ENCODE assay signal across 34 mouse cellular contexts in the genomic region with DNA sequence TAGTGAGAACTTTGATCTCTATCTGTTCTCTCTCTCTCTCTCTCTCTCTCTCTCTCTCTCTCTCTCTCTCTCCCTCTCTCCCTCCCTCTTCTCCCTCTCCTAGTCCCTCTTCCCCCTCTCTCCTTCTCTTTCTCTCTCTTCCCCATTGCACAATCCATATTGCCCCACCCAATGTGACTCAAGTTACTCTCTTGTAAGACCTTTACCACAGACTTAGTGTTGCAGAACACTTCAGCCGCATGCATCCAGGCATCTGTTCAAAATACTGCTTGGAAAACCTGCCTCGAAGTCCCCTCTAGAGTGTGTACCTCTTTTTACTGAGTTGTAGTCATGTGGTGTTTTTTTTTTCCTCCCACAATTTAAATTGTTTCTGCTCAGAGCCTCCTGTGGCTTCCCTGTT. TPM values are rescaled to one million over a fixed set of nuclear protein-coding genes. Genes with fewer than 3 reads are reported as not detected.
DNase-seq lines count a peak whose midpoint lies in the region; ATAC-seq lines count a peak whose summit lies in the region.
"Had no signal": no experiment of that assay in that cellular context is flagged by ENCODE, and none has a peak within 500 bp of the region (broad histone marks: within the 10 kb centered on the region; RNA-seq: fewer than 3 reads in every experiment).

No protein-coding gene starts in this region.

- no peaks in the 10 kb centered on the region for H3K36me3 ChIP-seq in liver, embryonic 16.5 days (ENCODE audit: control insufficient read depth, insufficient read depth)
- H3K36me3 ChIP-seq in liver, embryonic 11.5 days (ENCODE audit: control insufficient read depth, insufficient read depth, low read length) = no peaks in the 10 kb centered on the region
- H3K36me3 ChIP-seq: embryonic facial prominence, embryonic 15.5 days; forebrain, embryonic 10.5 days; heart, embryonic 12.5 days; hindbrain, embryonic 12.5 days; limb, embryonic 13.5 days; liver, embryonic 13.5 days; neural tube, embryonic 15.5 days had no signal

- no peak overlapping the region for H3K27ac ChIP-seq in liver, embryonic 16.5 days (ENCODE audit: low read length)
- H3K27ac ChIP-seq in liver, embryonic 11.5 days (ENCODE audit: low read depth, low read length) = no peak overlapping the region
- H3K27ac ChIP-seq: embryonic facial prominence, embryonic 15.5 days; forebrain, embryonic 10.5 days; hindbrain, embryonic 12.5 days; kidney, postnatal 0 days; limb, embryonic 13.5 days; liver, embryonic 13.5 days; neural tube, embryonic 15.5 days had no signal

- intact Hi-C loops in left cerebral cortex, postnatal 36 days (cut with DNase I) = no loop called here

- 52% methylated on average over 2 of the region's 2 CpGs for WGBS in liver, embryonic 16.5 days (ENCODE audit: insufficient replicate concordance)
- WGBS in liver, embryonic 11.5 days = 67% methylated on average over 2 of the region's 2 CpGs

- no peak overlapping the region for H3K4me2 ChIP-seq in liver, embryonic 16.5 days (ENCODE audit: low read depth, low read length)
- H3K4me2 ChIP-seq in liver, embryonic 11.5 days = no peak overlapping the region
- H3K4me2 ChIP-seq: embryonic facial prominence, embryonic 15.5 days; heart, embryonic 12.5 days; hindbrain, embryonic 12.5 days; limb, embryonic 13.5 days; liver, embryonic 13.5 days; lung, embryonic 14.5 days; midbrain, embryonic 11.5 days; neural tube, embryonic 15.5 days had no signal

- no peak overlapping the region for H3K9ac ChIP-seq in liver, embryonic 16.5 days (ENCODE audit: low read depth, low read length)
- no peak overlapping the region for H3K9ac ChIP-seq in liver, embryonic 11.5 days (ENCODE audit: low read depth, low read length)
- H3K9ac ChIP-seq: embryonic facial prominence, embryonic 15.5 days; heart, embryonic 12.5 days; hindbrain, embryonic 12.5 days; limb, embryonic 13.5 days; liver, embryonic 13.5 days; lung, embryonic 14.5 days; neural tube, embryonic 15.5 days had no signal

- peaks cover 3% of the 10 kb centered on the region for H3K4me1 ChIP-seq in liver, embryonic 16.5 days (ENCODE audit: control insufficient read depth, low read depth, low read length)
- H3K4me1 ChIP-seq in liver, embryonic 11.5 days (replicated peaks; ENCODE audit: control insufficient read depth, insufficient read depth, low read length) = peaks cover 3% of the 10 kb centered on the region; the same call in 1 of the 2 replicates

- H3K27me3 ChIP-seq in liver, embryonic 16.5 days (ENCODE audit: control insufficient read depth, insufficient read depth, low read depth, low read length) = no peaks in the 10 kb centered on the region
- H3K27me3 ChIP-seq in liver, embryonic 11.5 days (replicated peaks; ENCODE audit: control insufficient read depth, insufficient read depth, low read length) = no peaks in the 10 kb centered on the region
- H3K27me3 ChIP-seq: hindbrain, embryonic 12.5 days; limb, embryonic 13.5 days; liver, embryonic 13.5 days; neural tube, embryonic 15.5 days had no signal

- H3K4me3 ChIP-seq in liver, embryonic 16.5 days (ENCODE audit: low read depth, low read length) = no peak overlapping the region
- no peak overlapping the region for H3K4me3 ChIP-seq in liver, embryonic 11.5 days (ENCODE audit: low read depth, low read length)
- H3K4me3 ChIP-seq: embryonic facial prominence, embryonic 15.5 days; forebrain, embryonic 10.5 days; heart, embryonic 12.5 days; hindbrain, embryonic 12.5 days; limb, embryonic 13.5 days; liver, embryonic 13.5 days; neural tube, embryonic 15.5 days had no signal

- DNase-seq in liver, embryonic 11.5 days (ENCODE audit: low spot score) = no peak
- DNase-seq in 3T3-L1 (ENCODE audit: low read depth, low spot score) (peak; percentile 46), adipocyte (ENCODE audit: low spot score) (peak; percentile 71)
- DNase-seq in fibroblast of lung, adult 2 months (ENCODE audit: low read depth) = peak; percentile 60
- DNase-seq in kidney, adult 11 months = no peak
- no peak for DNase-seq in left cerebral cortex, postnatal 36 days (ENCODE audit: low spot score in 2 of 2)
- DNase-seq: adrenal gland, adult 8-10 months; cerebellum, adult 2 months; cerebellum, postnatal 25 days; embryo, embryonic 11 days; gastrocnemius, postnatal 14 days; heart, adult 18-20 months; heart, postnatal 10 days; kidney, adult 2 months; layer of hippocampus, postnatal 36 days; liver, embryonic 13.5 days; lung, embryonic 14.5 days; lung, postnatal 4 days; right cerebral cortex, adult 18-20 months; thymus, adult 2 months had no signal

- H3K9me3 ChIP-seq in liver, embryonic 16.5 days (replicated peaks; ENCODE audit: control insufficient read depth, low read length) = no peaks in the 10 kb centered on the region
- no peaks in the 10 kb centered on the region for H3K9me3 ChIP-seq in liver, embryonic 11.5 days (ENCODE audit: control insufficient read depth, low read length)
- H3K9me3 ChIP-seq: embryonic facial prominence, embryonic 15.5 days; forebrain, embryonic 10.5 days; heart, embryonic 12.5 days; hindbrain, embryonic 12.5 days; limb, embryonic 13.5 days; liver, embryonic 13.5 days; neural tube, embryonic 15.5 days had no signal

- ATAC-seq in liver, embryonic 16.5 days (ENCODE audit: low read depth) = peak; percentile 9; the same call in 1 of the 2 replicates
- ATAC-seq in liver, embryonic 11.5 days (replicated peaks; ENCODE audit: low FRiP score) = no peak
- no peak for ATAC-seq in CD4-positive, CD25-positive, alpha-beta regulatory T cell, adult 4 months
- ATAC-seq: forebrain, embryonic 16.5 days; inflammation-experienced regulatory T-cells, adult 6 months had no signal

RNA-seq across cellular contexts. Expression of gene Gm21915, which starts 29.1 kb away (rescaled TPM):
- polyA plus RNA-seq in liver, embryonic 16.5 days (2015; fragmentation: Nextera tagmentation; extraction: Ambion mirVana) = not detected in 2 replicates
- not detected in 2 replicates for polyA plus RNA-seq in liver, embryonic 11.5 days (2014; fragmentation: Nextera tagmentation; extraction: Ambion mirVana)
- not detected for total RNA-seq in left cerebral cortex, postnatal 36 days (2021)
- polyA plus RNA-seq in CD4-positive, CD25-positive, alpha-beta regulatory T cell, adult 4 months (2017; shearing (Covaris generic)) = not detected
- total RNA-seq: adrenal gland, adult 8-10 months; gastrocnemius, postnatal 14 days; heart, adult 18-20 months; heart, postnatal 10 days; layer of hippocampus, postnatal 36 days; left cerebral cortex, postnatal 14 days had no signal
- polyA plus RNA-seq: cerebellum, adult 2 months; embryonic facial prominence, embryonic 15.5 days; forebrain, embryonic 10.5 days; forebrain, embryonic 16.5 days; heart, embryonic 12.5 days; hindbrain, embryonic 12.5 days; inflammation-experienced regulatory T-cells, adult 6 months; kidney, adult 2 months; kidney, postnatal 0 days; limb, embryonic 13.5 days; liver, embryonic 13.5 days; lung, embryonic 14.5 days; midbrain, embryonic 11.5 days; neural tube, embryonic 15.5 days; stomach, embryonic 16.5 days; thymus, adult 2 months had no signal

RNA-seq across cellular contexts. Expression of gene Clmp, which starts 44.4 kb away (rescaled TPM):
- 0.61 and 1.2 TPM in 2 replicates for polyA plus RNA-seq in liver, embryonic 16.5 days (2015; fragmentation: Nextera tagmentation; extraction: Ambion mirVana)
- 7.4 and 7.7 TPM in 2 replicates for polyA plus RNA-seq in liver, embryonic 11.5 days (2014; fragmentation: Nextera tagmentation; extraction: Ambion mirVana)
- total RNA-seq in left cerebral cortex, postnatal 36 days (2021) = 10 to 100 TPM; 20.2 to 34.1 TPM
- under 1 TPM in 1 of 2 experiments, not detected in 1; 0.42 TPM for polyA plus RNA-seq in CD4-positive, CD25-positive, alpha-beta regulatory T cell, adult 4 months (2017; shearing (Covaris generic))
- polyA plus RNA-seq: inflammation-experienced regulatory T-cells, adult 6 months had no signal

Comparison
In these comparisons a context has a peak if more than half of its experiments do, and no peak if none do; other contexts are left out.
1. DNase-seq: peak in 3T3-L1 (single experiment), adipocyte (single experiment) and fibroblast of lung, adult 2 months (single experiment); none in liver, embryonic 11.5 days (single experiment), kidney, adult 11 months (single experiment) and left cerebral cortex, postnatal 36 days (0 of 2).